Mouse (Mus musculus) kidney, adult 18-20 months (tissue): ENCODE data around the gene Mfng.

ENCODE experiments used
- DNase-seq: peaks from one replicate; pipeline ENCODE4 v3.0.0; 2021

The Mfng gene

GRCm38 (mm10) chr15:78754144-78754543 is 19.1 kb downstream of the Mfng start:
- DNase-seq, result no peak

- no peak for DNase-seq
Measured at GRCm38 (mm10) chr15:78752991-78753390, 20.3 kb downstream of the Mfng start.

GRCm38 (mm10) chr15:78750608-78751350 is 22.5 kb downstream of the Mfng start:
- no peak for DNase-seq

GRCm38 (mm10) chr15:78749855-78750254 is 23.4 kb downstream of the Mfng start:
- peak; percentile 23 for DNase-seq

- peak; percentile 84 for DNase-seq
Measured at GRCm38 (mm10) chr15:78744206-78744605, 29.1 kb downstream of the Mfng start.

- no peak for DNase-seq
Measured at GRCm38 (mm10) chr15:78742831-78743230, 30.4 kb downstream of the Mfng start.

- no peak for DNase-seq
Measured at GRCm38 (mm10) chr15:78740662-78741061, 32.6 kb downstream of the Mfng start.

- no peak for DNase-seq
Measured at GRCm38 (mm10) chr15:78737146-78737545, 36.1 kb downstream of the Mfng start.

GRCm38 (mm10) chr15:78736681-78737100 is 36.6 kb downstream of the Mfng start:
- no peak for DNase-seq

GRCm38 (mm10) chr15:78736181-78736579 is 37.1 kb downstream of the Mfng start:
- DNase-seq, result no peak

- peak; percentile 36 for DNase-seq
Measured at GRCm38 (mm10) chr15:78735431-78736180, 37.7 kb downstream of the Mfng start.

GRCm38 (mm10) chr15:78731830-78732229 is 41.4 kb downstream of the Mfng start:
- DNase-seq, result no peak

- DNase-seq, result no peak
Measured at GRCm38 (mm10) chr15:78730315-78731049, 42.8 kb downstream of the Mfng start.

GRCm38 (mm10) chr15:78726697-78727096 is 46.6 kb downstream of the Mfng start:
- DNase-seq, result no peak

- no peak for DNase-seq
Measured at GRCm38 (mm10) chr15:78720532-78720931, 52.7 kb downstream of the Mfng start.

GRCm38 (mm10) chr15:78720094-78720493 is 53.2 kb downstream of the Mfng start:
- peak; percentile 60 for DNase-seq

GRCm38 (mm10) chr15:78719416-78719815 is 53.9 kb downstream of the Mfng start:
- no peak for DNase-seq

- DNase-seq, result no peak
Measured at GRCm38 (mm10) chr15:78718290-78719250, 54.7 kb downstream of the Mfng start, which contains the start of gene Elfn2. Gene Elfn2, minus strand, starts transcription at chr15:78718771.

- DNase-seq, result no peak
Measured at GRCm38 (mm10) chr15:78716936-78717335, 56.3 kb downstream of the Mfng start.

GRCm38 (mm10) chr15:78715856-78716255 is 57.4 kb downstream of the Mfng start:
- DNase-seq, result no peak

- no peak for DNase-seq
Measured at GRCm38 (mm10) chr15:78713751-78714150, 59.5 kb downstream of the Mfng start.
